Comparison of ENCODE assay signal across 8 mouse cellular contexts in genomic region chr10:77070072-77070471, GRCm38 (mm10). TPM values are rescaled to one million over a fixed set of nuclear protein-coding genes. Genes with fewer than 3 reads are reported as not detected.
A peak's percentile ranks its signal among the peaks of the same experiment; 100 is the strongest.
DNase-seq lines count a peak whose midpoint lies in the region; ATAC-seq lines count a peak whose summit lies in the region.

No protein-coding gene starts in this region.

- DNase-seq in ovary, postnatal 36 days (ENCODE audit: low spot score), result peak; percentile 60
- DNase-seq in ovary, postnatal 10 days (ENCODE audit: low spot score), result no peak
- peak; percentile 79 for DNase-seq in adrenal gland, postnatal 25 days
- peak; percentile 70 for DNase-seq in embryonic facial prominence, embryonic 10.5 days (ENCODE audit: low spot score)
- peak; percentile 80 for DNase-seq in limb, embryonic 11.5 days (ENCODE audit: low spot score)
- DNase-seq in naive thymus-derived CD4-positive, alpha-beta T cell, adult 2 months (ENCODE audit: low read depth), result peak; percentile 64
- DNase-seq in thymus, postnatal 14 days, result peak; percentile 74

- H3K27ac ChIP-seq in embryonic facial prominence, embryonic 10.5 days (replicated peaks), result no peak overlapping the region
- H3K27ac ChIP-seq in intestine, embryonic 15.5 days, result no peak overlapping the region
- no peak overlapping the region for H3K27ac ChIP-seq in limb, embryonic 11.5 days (replicated peaks; ENCODE audit: low read depth, low read length)

- H3K4me1 ChIP-seq in embryonic facial prominence, embryonic 10.5 days, result no peaks in the 10 kb centered on the region
- no peaks in the 10 kb centered on the region for H3K4me1 ChIP-seq in intestine, embryonic 15.5 days (replicated peaks)
- no peaks in the 10 kb centered on the region for H3K4me1 ChIP-seq in limb, embryonic 11.5 days (ENCODE audit: control insufficient read depth, insufficient read depth, low read length)

- peak; percentile 51; the same call in 1 of the 2 replicates for ATAC-seq in intestine, embryonic 15.5 days
- ATAC-seq in limb, embryonic 11.5 days (ENCODE audit: insufficient number of reproducible peaks, low FRiP score, low TSS enrichment, low read depth), result no peak

- H3K9ac ChIP-seq in intestine, embryonic 15.5 days, result no peak overlapping the region
- no peak overlapping the region for H3K9ac ChIP-seq in limb, embryonic 11.5 days (ENCODE audit: low read length)

- H3K27me3 ChIP-seq in embryonic facial prominence, embryonic 10.5 days (replicated peaks; ENCODE audit: low read depth, poor library complexity, severe bottlenecking), result no peaks in the 10 kb centered on the region
- H3K27me3 ChIP-seq in intestine, embryonic 15.5 days (replicated peaks), result no peaks in the 10 kb centered on the region
- no peaks in the 10 kb centered on the region for H3K27me3 ChIP-seq in limb, embryonic 11.5 days (ENCODE audit: control insufficient read depth, insufficient read depth, low read length)

- no peak overlapping the region for H3K4me3 ChIP-seq in embryonic facial prominence, embryonic 10.5 days
- H3K4me3 ChIP-seq in intestine, embryonic 15.5 days (replicated peaks), result no peak overlapping the region
- no peak overlapping the region for H3K4me3 ChIP-seq in limb, embryonic 11.5 days (ENCODE audit: low read depth, low read length)

- H3K9me3 ChIP-seq in embryonic facial prominence, embryonic 10.5 days, result no peaks in the 10 kb centered on the region
- H3K9me3 ChIP-seq in intestine, embryonic 15.5 days, result no peaks in the 10 kb centered on the region
- no peaks in the 10 kb centered on the region for H3K9me3 ChIP-seq in limb, embryonic 11.5 days (ENCODE audit: control insufficient read depth, low read length)

- WGBS in embryonic facial prominence, embryonic 10.5 days, result 58% methylated on average over 4 of the region's 4 CpGs
- 41% methylated on average over 4 of the region's 4 CpGs for WGBS in intestine, embryonic 15.5 days
- 50% methylated on average over 4 of the region's 4 CpGs for WGBS in limb, embryonic 11.5 days

- no peak overlapping the region for H3K4me2 ChIP-seq in intestine, embryonic 15.5 days (replicated peaks)
- H3K4me2 ChIP-seq in limb, embryonic 11.5 days (ENCODE audit: low read depth, severe bottlenecking), result no peak overlapping the region

- H3K36me3 ChIP-seq in embryonic facial prominence, embryonic 10.5 days (replicated peaks), result peaks cover 95% of the 10 kb centered on the region
- H3K36me3 ChIP-seq in intestine, embryonic 15.5 days, result no peaks in the 10 kb centered on the region
- peaks cover 6% of the 10 kb centered on the region for H3K36me3 ChIP-seq in limb, embryonic 11.5 days (ENCODE audit: control insufficient read depth, insufficient read depth, low read length)

RNA-seq across cellular contexts. Expression of gene Slc19a1, which starts 38.0 kb away (rescaled TPM):
- 18.0 and 21.1 TPM in 2 replicates for total RNA-seq in adrenal gland, postnatal 25 days (2021)
- polyA plus RNA-seq in embryonic facial prominence, embryonic 10.5 days (2016; fragmentation: Nextera tagmentation; extraction: Ambion mirVana), result 37.4 and 38.2 TPM in 2 replicates
- polyA plus RNA-seq in intestine, embryonic 15.5 days (2015; fragmentation: Nextera tagmentation; extraction: Ambion mirVana), result 43.1 and 50.9 TPM in 2 replicates
- 29.2 and 34.1 TPM in 2 replicates for polyA plus RNA-seq in limb, embryonic 11.5 days (2014; fragmentation: Nextera tagmentation; extraction: Ambion mirVana)
